Mouse (Mus musculus) central nervous system, embryonic 18 days (tissue): ENCODE results near the gene Cnot6. TPM values are rescaled to one million over a fixed set of nuclear protein-coding genes. Genes with fewer than 3 reads are reported as not detected.

Source experiments
- polyA plus RNA-seq: library from polyadenylated mRNA; depleted of rRNA; stranded (reverse); fragments of >200 nt; gene quantifications from 2 replicates; pipeline ENCODE4 v1.2.3, GENCODE M21; 2012; rRNA removed

Gene Cnot6
- polyA plus RNA-seq, result 58.2 and 60.1 TPM in 2 replicates

DNA sequence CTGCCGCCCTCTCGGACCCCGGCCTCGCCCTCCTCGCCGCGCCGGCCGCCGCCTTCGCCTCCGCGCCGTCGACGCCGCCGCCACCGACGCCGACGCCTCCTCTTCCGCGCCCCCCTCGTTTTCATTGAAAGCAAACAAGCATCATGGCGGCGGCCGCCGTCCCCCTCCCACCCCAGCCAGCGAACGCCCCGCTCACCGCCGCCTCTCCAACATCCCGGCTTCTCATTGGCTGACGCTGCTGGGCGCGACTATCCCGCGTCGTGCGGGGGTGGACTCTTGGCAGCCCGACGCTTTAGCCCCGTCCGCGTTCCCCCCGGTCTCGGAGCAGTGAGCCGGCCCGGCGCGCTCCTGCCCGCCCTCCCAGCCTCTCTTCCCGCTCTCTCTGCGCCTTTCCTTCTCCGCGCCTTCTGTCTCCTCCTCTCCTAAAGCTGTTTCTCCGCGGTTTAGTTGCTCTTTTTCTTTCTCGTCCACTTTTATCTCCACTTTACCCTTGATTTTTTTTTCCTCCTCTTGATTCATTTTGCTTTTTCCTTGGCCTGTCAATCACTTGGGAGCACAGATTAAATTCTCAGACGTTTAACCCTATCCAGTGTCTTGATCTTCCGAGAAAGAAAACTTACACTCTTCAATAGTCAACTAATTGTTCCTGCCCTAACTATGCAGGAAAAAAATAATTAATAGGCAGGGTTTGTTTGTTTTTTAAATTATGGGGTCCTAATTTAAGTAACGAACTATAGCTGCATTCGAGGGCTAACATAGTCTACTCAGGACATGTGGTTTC lies at the start of gene Cnot6:
Gene Cnot6 (minus strand): TSS at position 169 of the 781 bp plus-strand sequence.

DNA sequence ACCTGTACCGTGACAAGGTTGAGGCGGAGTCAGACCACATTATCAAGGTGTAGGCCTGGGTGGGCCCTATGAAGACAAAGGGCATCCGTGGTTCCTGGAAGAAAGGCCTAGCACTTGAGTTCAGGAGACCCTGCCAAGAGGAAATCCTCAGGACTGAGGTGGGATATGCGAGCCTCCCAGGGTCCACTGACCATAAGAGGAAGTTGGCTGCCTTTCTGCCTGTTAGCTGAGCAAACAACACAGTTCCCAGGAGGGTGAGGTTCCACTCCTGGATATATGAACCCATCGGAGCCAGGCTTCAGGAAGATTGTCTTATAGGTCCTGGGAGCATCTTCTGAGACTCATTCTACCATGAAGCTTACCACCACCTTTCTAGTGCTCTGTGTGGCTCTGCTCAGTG lies 49.2 kb downstream of the Cnot6 start, which contains the start of gene Scgb3a1:
Gene Scgb3a1 (plus strand): TSS at position 301 of the 400 bp plus-strand sequence.

Other genes with a start within 250 kb of the Cnot6 start
- not detected in 2 replicates for gene Olfr1386, start 247.7 kb downstream of the Cnot6 start, polyA plus RNA-seq
- not detected in 2 replicates for gene Olfr1385, start 223.7 kb downstream of the Cnot6 start, polyA plus RNA-seq
- not detected in 2 replicates for gene Olfr1384, start 206.0 kb downstream of the Cnot6 start, polyA plus RNA-seq
- not detected in 2 replicates for gene Olfr1383, start 193.1 kb downstream of the Cnot6 start, polyA plus RNA-seq
- gene Olfr1382, start 184.5 kb downstream of the Cnot6 start, polyA plus RNA-seq, result not detected in 2 replicates
- not detected in 2 replicates for gene Olfr1381, start 169.3 kb downstream of the Cnot6 start, polyA plus RNA-seq
- not detected in 2 replicates for gene Olfr1380, start 155.8 kb downstream of the Cnot6 start, polyA plus RNA-seq
- gene Flt4, start 103.5 kb downstream of the Cnot6 start, polyA plus RNA-seq, result 1.7 and 2.0 TPM in 2 replicates
- 0.36 and 0.39 TPM in 2 replicates for gene Scgb3a1, start 49.1 kb downstream of the Cnot6 start, polyA plus RNA-seq
- 10.2 and 15.8 TPM in 2 replicates for gene Gfpt2, start 81.5 kb upstream of the Cnot6 start, polyA plus RNA-seq
- gene Mapk9, start 134.0 kb upstream of the Cnot6 start, polyA plus RNA-seq, result 97.9 and 101 TPM in 2 replicates
- gene Rasgef1c, start 189.1 kb upstream of the Cnot6 start, polyA plus RNA-seq, result 22.7 and 24.6 TPM in 2 replicates